Mouse (Mus musculus): ENCODE results near the gene Armc7. TPM values are rescaled to one million over a fixed set of nuclear protein-coding genes. Genes with fewer than 3 reads are reported as not detected.
"Not testable (repeated sequence)": the region's sequence is repeated elsewhere in the genome, so short reads cannot be mapped to it uniquely, and the experiment has no call there.

Gene Armc7
- total RNA-seq, 4 experiments from 2014 or later: 8.6 to 11.7 (median 11.2) TPM

- no peak for DNase-seq
Measured at GRCm38 (mm10) chr11:115455619-115456018, 19.8 kb upstream of the Armc7 start.

GRCm38 (mm10) chr11:115456182-115456581, 19.3 kb upstream of the Armc7 start:
- DNase-seq: no peak

GRCm38 (mm10) chr11:115457405-115457804, 18.1 kb upstream of the Armc7 start:
- no peak for DNase-seq

- DNase-seq: no peak
Measured at GRCm38 (mm10) chr11:115460976-115461375, 14.5 kb upstream of the Armc7 start.

GRCm38 (mm10) chr11:115461846-115462242, 13.6 kb upstream of the Armc7 start:
- DNase-seq: no peak

- DNase-seq: no peak
Measured at GRCm38 (mm10) chr11:115462243-115462891, 13.1 kb upstream of the Armc7 start, which contains the start of gene Slc16a5. Gene Slc16a5, plus strand, starts transcription at chr11:115462474.

GRCm38 (mm10) chr11:115463397-115463796, 12.1 kb upstream of the Armc7 start:
- DNase-seq: no peak

GRCm38 (mm10) chr11:115464851-115465250, 10.6 kb upstream of the Armc7 start:
- no peak for DNase-seq

- no peak for DNase-seq
Measured at GRCm38 (mm10) chr11:115467217-115467618, 8.2 kb upstream of the Armc7 start.

- DNase-seq: no peak
Measured at GRCm38 (mm10) chr11:115472183-115472582, 3.3 kb upstream of the Armc7 start.

- peak; percentile 89 for DNase-seq
Measured at GRCm38 (mm10) chr11:115473626-115474275, 1.7 kb upstream of the Armc7 start.

- DNase-seq: no peak
Measured at GRCm38 (mm10) chr11:115475758-115476237, 331 bp downstream of the Armc7 start.

- not testable (repeated sequence) for DNase-seq
Measured at GRCm38 (mm10) chr11:115476630-115477029, 1.2 kb downstream of the Armc7 start.

- DNase-seq: not testable (repeated sequence)
Measured at GRCm38 (mm10) chr11:115477388-115477787, 1.9 kb downstream of the Armc7 start.

- no peak for DNase-seq
Measured at GRCm38 (mm10) chr11:115478296-115478938, 3.0 kb downstream of the Armc7 start.

GRCm38 (mm10) chr11:115481553-115482259, 6.2 kb downstream of the Armc7 start:
- DNase-seq: no peak

- DNase-seq: no peak
Measured at GRCm38 (mm10) chr11:115483278-115483677, 7.8 kb downstream of the Armc7 start.

GRCm38 (mm10) chr11:115483726-115484125, 8.3 kb downstream of the Armc7 start:
- peak; percentile 66 for DNase-seq

- no peak for DNase-seq
Measured at GRCm38 (mm10) chr11:115485155-115485554, 9.7 kb downstream of the Armc7 start.

GRCm38 (mm10) chr11:115488551-115489104, 13.2 kb downstream of the Armc7 start:
- no peak for DNase-seq

GRCm38 (mm10) chr11:115490441-115491355, 15.2 kb downstream of the Armc7 start:
- peak; percentile 61 for DNase-seq
